Mouse (Mus musculus) urinary bladder, adult 18-20 months (tissue): ENCODE results near the gene Gm49416.
"Not testable (repeated sequence)": the region's sequence is repeated elsewhere in the genome, so short reads cannot be mapped to it uniquely, and the experiment has no call there.

Experiments
- DNase-seq, 2 experiments: peaks; one replicate each; pipeline ENCODE4 v3.0.0; 2022; ENCODE audit warnings: low spot score in 2 of 2, mixed read lengths in 2 of 2

The Gm49416 gene

DNA sequence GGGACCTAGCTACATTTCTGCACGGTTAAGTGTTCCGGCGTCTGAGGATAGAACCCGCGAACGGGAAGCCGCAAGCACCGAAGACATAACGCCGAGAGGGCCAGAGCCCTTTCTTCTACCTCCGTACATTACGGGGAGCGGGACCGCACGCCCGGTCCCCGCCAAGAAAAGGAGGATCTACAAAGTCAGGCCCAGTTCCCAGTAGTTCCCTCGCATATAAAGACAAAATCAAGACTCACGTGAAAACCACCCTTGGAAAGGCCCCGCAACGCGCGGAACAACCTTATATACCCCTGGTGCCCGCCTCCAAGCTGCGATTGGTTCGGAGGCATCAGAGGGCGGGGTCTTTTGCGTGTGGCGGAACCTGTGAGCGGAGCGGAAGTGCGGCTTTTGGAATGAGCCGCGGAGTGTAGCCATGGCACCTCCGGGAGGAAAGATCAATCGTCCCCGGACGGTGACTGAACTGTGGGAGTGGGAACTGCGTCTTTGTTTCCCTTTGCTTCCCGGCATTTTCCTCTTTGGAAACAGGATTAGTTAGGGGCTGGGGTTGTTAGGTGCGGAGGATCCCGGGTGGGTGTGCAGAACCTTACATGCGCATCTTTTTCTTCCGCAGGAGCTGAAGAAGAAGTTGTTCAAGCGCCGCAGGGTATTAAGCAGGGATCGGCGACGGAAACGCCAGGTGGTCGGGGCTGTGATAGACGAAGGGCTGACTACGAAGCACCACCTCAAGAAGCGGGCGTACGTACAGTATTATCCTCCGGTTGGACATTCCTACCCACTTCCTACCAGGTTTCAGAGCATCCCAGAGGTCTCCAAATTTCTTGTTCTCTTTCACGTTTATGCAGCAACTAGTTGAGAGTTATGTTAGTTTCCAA is at the start of gene Gm49416, which contains the start of gene 1810009A15Rik:
TSS of gene Gm49416 (plus strand) at position 416 of the 875 bp plus-strand sequence.
TSS of gene 1810009A15Rik (plus strand) at position 343 of the 875 bp plus-strand sequence.
- DNase-seq, result peak; percentile 80 to 92

DNA sequence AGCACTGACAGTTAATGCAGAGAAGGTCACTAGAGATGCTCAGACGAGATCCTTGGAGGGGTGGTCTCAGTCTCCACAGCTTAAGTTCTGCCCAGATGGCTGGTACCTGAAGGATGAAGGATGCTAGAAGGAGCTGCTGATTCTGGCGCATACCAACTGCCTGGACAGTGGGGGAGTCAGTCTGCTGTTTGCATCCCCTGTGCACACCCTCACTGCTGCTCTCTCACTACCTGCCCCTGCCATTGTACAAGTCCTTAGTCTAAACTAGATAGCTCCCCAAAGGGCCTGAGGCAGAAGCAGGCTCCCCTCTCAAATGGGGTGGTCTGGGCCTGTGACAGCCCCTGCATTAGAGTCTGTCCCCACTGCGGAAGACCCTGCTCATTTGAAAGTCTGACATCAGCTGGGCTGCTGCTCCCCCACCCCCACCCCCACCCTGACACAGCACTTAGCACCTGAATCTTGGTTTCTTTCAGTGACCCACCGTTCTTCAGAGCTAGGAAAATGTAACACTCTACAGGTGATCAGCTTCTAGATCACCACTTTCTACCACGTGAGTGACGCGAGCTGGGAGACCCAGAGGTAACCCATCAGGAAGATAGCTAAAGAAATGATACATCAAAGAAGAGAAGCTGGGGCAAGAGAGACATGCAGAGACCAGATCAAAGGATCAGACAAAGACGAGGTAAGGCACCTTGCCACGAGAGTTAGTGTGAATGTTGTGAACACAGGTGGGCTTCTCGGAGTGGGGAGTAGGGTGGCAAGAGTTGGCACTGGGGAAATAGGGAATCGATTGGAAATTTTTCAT is 49.4 kb upstream of the Gm49416 start, which contains the start of gene Gng3:
TSS of gene Gng3 (minus strand) at position 92 of the 805 bp plus-strand sequence.
- DNase-seq, result no peak

DNA sequence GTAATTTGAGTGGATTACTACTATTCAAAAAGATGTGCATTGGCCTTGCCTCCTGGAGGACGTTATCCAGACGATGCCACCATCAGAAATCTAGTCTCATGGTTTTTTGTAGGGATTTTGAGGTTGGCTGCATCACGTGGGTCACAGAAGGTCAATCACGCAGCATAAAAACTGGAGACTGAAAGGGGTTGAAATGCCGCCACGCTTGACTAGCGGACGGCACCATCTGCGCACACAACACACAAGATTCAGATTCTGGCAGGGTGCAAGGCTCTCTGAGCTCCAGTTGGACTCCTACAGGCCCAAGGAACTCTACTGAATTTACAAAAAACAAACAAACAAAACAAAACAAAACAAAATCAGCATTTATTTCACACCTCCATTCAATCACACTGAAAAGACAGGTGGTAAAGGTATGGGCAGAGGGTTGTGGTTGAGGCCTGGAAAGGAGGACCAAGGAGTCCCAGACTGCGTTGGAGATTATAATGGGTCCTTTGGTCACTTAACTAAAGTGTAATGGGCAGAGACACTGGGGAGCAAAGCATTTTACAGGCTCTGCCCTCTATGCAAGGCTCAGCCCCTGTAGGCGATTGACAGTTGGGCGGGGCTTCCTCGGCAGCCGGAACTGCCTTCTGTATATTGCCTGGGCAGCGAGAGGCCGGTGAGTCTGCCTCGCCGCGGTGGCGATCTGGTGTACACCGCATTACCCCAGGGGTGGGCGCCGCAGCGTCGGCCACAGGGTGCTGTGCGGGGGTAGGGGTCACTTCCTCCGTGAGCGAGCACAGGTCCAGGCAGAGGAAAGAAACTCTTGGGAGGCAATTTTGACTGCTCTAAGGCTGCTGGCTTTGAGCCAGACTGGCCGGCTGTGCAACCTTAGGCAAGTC is 48.6 kb upstream of the Gm49416 start:
- peak; percentile 72 to 74 for DNase-seq

DNA sequence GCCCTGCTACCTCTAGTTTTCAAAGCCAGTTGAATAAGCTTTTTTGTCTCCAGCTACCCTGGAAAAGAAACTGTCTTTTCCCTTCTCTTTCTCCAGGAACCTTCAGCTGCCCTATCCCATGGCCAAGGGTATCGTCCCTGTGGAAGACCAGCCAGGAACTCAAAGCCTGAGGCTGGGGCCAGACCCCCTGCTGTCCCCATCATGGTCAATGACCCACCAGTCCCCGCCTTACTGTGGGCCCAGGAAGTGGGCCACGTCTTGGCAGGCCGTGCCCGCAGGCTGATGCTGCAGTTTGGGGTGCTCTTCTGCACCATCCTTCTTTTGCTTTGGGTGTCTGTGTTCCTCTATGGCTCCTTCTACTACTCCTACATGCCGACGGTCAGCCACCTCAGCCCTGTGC is 47.7 kb upstream of the Gm49416 start:
- no peak for DNase-seq

DNA sequence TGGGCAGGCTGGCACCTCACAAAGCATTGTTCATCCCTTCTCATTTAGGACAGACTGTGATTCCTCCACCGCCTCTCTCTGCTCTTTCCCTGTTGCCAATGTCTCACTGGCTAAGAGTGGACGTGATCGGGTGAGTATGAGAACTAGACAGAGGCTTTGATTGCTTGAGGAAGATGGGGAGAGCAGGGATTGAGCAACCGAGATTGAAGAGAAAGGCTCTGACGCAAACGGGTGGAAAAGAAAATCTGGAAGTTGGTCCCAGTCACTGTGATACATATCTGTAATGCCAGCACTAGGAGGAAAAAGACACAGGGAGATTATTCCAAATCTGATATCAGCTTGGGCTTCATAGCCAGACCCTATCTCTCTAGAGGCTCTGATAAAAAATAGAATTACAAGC is 45.8 kb upstream of the Gm49416 start:
- DNase-seq, result no peak

DNA sequence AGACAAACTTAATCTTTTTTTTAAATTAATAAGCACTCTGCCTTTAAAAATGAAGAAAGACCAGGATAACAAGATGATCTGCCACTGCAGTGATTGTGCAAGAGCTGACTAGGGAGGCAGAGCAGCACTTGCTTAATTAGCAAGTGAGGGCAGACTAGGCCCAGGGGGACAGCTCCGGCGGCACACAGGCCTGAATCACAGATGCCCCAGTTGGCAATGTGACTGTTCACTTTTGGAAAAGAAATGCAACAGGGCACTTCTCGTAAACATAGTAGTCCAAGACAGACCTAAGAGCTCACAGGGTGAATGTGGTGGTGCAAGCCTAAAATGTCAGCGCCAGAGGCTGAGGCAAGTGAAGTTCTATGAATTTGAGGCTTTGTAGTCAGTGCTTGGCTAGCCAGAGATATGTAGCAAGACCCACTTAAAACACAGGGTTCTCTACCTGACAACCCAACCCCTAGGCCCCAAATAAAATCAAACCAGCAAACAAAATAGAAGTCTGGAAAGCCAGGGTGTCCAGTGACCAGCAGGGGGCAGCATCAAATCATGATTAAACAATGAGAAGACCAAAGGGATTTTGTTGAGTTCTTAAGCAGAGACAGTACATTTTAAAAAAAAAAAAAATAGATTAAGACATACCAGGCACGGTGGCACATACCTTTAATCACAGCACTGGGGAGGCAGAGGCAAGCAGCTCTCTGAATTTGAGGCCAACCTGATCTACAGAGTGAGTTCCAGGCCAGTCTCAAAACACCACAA is 44.2 kb upstream of the Gm49416 start:
- peak in 1 of 2 experiments; percentile 59 for DNase-seq

DNA sequence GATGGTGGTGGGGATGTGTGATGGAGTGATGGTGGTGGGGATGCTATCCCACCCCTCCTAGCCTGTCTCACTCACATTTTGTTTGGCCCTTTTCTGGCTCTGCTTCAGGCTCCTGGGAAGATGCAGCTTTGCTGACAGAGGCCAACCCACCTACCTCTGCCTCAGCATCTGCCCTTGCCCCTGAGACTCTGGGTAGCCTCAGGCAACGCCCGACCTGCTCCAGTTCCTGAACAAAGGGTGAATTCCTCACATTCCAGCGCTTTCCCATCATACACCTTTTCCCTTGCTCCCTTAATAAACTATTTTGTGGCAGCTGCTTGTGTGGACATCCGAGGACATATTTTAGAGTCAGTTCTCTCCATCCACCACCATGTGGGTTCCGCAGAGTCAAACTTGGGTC is 40.4 kb upstream of the Gm49416 start:
- no peak for DNase-seq

DNA sequence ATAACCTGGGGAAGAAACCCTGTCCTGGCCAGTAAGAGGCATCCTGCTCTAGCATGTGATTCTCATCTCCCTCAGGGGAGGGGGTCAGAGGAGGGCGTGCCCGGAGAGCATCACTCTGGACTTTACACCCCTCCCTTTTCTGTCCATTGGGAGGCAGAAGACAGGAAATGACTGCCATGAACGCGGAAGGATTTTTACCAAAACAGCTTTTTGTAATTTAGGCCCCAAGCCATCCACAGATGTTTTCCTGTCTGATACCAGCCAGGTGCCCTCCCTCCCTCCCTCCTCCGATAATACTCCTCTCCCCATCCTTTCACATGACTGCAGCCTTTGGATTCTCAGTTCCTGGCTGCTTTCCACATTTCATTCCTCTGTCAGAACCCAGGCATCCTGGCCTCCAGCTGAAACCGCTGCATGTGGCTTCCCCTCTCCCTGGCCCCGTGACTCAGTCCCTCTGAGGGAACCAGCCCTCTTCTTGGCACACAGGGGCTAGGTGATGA is 38.3 kb upstream of the Gm49416 start, which contains the start of gene Lrrn4cl:
TSS of gene Lrrn4cl (plus strand) at position 367 of the 500 bp plus-strand sequence.
- peak in 1 of 2 experiments; percentile 58 for DNase-seq

DNA sequence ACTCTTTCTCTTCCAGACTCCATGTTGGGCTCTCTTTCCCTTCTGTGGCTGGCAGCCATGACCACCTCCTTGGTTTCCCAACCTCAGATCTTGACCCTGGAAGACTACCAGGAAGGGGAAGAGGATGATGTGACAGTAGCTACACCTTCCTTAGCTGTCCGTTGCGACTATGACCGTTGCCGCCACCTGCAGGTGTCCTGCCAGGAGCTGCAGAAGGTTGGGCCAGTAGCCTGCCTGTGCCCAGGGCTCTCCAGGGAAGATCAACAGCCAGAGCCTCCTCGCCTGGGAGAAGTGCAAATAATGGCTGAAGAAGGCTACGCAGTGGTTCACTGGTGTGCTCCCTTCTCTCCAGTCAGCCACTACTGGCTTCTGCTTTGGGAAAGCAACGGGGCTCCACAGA is 37.1 kb upstream of the Gm49416 start:
- no peak for DNase-seq

DNA sequence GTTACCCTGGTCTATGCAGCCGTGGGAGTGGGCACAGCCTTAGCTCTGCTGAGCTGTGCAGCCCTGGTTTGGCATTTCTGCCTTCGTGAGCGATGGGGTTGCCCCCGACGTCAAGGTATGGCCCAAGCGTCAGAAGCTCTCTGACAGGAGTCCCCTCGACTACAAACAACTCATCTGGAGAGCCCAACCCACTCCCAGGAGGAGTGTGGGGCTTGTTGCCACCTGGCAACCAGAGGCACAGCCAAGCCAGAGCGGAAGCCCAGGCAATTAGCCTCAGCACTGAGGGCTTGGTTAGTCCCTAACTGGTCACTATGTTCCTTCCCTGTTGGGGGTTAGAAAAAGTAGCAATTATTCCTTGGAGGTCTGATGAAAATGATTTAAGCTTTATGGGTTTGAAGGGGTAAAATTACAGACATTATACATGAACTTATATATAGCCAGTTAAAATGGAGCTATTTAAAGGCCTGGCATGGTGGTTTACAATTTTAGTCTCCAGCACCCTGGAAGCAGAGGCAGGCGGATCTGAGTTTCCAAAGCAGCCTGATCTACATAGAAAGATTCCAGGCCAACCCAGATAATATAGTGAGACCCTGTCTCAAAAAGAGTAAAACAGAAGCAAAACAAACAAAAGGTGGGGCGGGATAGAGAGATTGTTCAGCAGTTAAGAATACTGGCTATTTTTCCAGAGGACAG is 36.3 kb upstream of the Gm49416 start:
- no peak for DNase-seq

DNA sequence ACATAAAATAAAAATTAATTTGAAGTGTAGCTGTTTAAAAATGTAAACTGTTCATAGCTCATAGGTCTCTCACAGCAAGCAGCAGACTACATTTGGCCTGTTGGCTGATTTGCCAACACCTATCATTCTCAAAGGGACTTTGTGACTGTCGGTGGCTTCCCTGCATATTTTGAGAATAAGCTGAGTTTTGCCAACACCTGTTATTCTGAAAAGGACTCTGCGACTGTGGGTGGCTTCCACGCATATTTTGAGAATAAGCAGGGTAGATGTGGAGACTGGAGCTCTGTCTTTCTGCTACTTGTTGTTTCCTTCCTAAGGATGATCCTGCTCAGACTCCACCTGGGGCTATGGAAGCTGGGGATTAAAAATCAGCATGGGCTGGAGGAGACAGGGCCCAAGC is 35.6 kb upstream of the Gm49416 start:
- DNase-seq, result no peak

DNA sequence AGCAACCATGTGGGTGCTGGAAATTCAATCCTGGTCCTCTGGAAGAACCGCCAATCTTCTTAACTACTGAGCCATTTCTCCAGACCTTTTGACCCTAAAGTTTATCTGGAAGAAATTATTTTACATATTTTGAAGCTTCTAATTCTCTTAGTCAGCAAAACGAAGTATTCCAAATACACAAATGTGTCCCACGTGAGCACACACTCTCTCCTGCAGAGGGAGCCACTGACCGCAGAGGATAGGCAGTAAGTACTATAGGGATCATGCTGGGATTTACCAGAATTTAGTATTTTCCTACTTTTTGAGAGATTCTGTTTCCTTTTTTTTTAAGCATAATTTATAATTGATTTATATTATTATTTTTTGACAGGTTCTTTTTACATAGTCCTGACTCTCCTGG is 31.0 kb upstream of the Gm49416 start:
- no peak for DNase-seq

DNA sequence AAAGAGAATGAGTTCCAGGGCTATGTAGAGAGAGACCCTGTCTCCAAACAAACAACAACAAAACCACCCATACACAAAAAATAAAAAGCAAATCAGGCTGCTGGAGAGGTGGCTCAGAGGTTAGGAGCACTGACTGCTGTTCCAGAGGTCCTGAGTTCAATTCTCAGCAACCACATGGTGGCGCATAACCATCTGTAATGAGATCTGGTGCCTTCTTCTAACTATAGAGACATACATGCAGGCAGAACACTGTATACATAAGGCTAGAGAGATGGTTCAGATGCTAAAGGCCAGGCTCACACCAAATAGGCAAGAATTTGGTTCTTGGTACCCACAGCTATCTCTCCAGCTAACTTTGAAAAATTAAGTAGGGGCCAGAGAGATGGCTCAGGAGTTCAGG is 29.7 kb upstream of the Gm49416 start:
- no peak for DNase-seq

DNA sequence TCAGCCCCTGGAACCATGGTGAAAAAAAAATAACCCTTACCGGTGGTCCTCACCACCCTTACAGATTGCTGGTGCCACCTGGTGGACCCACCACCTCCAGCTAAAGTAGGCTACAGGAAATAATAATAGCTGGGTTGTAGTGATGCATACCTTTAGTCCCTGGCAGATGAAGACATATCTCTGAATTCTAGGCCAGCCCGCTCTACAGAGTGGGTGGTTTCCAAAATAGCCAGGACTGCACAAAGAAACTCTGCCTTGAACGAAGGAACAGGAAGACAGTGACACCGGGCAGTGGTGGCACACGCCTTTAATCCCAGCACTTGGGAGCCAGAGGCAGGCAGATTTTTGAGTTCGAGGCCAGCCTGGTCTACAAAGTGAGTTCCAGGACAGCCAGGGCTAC is 24.5 kb upstream of the Gm49416 start:
- no peak for DNase-seq

DNA sequence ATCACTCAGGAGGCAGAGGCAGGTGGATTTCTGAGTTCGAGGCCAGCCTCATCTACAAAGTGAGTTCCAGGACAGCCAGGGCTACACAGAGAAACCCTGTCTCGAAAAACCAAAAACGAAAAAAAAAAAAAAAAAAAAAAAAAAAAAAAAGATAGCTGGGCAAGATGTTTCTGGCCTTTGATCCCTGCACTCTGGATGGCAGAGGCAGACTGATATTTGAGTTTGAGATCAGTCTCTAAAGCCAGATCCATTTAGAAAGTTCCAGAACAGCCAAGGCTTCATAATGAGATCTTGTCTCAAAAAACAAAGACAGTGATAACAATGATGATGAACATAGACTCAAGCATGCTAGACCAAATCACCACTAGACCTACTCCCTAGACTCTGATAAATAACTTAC is 18.3 kb upstream of the Gm49416 start:
- DNase-seq, result not testable (repeated sequence)

DNA sequence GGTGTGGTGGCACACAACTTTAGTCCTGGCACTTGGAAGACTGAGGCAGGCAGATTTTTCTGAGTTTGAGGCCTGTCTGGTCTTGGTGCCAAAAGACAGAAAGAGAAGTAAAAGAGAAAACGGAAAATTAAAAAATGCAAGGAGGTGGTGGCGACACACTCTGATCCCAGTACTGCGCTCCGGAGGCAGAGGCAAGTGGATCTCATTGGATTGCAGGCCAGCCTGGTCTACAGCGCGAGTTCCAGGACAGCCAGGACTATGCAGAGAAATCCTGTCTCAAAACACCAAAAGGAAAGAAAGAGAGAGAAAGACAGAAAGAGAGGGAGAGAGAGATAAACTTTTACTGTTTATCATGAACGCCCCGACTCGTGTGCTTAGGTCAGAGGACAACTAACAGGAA is 17.9 kb upstream of the Gm49416 start:
- no peak for DNase-seq

DNA sequence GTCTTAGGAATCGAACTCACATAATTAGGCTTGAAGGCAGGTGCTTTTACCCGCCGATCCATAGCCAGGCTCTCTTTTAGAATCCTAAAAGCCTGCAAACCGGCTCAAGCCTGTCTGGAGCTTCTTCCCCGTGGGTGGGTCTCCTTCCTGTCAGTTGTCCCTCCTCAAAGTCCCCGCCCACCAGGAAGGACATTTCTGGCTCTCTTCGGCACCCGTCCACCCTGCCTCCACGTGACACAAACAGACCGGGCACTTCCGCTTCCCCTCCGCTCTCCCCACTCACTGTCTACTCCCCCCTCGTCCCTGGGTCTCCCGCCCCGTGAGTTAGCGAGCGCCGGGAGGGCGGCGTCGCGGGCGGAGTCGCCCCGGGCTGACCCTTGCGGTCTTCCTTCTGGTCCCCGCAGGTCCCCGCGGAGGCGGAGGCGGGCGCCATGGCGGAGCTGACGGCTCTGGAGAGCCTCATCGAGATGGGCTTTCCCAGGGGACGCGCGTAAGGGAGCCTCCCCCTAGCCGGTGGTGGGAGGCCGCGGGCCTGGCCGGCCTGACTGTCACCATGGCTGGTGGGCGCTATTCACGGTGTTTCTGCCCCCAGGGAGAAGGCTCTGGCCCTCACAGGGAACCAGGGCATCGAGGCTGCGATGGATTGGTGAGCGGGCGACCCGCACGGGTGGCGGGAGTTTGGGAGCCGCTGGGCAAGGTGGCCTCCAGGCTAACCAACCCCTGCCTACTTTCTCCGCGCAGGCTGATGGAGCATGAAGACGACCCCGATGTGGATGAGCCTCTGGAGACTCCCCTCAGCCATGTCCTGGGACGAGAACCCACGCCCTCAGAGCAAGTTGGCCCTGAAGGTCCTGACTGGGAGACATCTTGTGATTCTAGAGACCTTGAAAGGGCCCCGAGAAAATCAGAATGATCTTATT is 17.2 kb upstream of the Gm49416 start, which contains the start of gene Ubxn1:
TSS of gene Ubxn1 (plus strand) at position 230 of the 920 bp plus-strand sequence.
- DNase-seq, result peak; percentile 98

DNA sequence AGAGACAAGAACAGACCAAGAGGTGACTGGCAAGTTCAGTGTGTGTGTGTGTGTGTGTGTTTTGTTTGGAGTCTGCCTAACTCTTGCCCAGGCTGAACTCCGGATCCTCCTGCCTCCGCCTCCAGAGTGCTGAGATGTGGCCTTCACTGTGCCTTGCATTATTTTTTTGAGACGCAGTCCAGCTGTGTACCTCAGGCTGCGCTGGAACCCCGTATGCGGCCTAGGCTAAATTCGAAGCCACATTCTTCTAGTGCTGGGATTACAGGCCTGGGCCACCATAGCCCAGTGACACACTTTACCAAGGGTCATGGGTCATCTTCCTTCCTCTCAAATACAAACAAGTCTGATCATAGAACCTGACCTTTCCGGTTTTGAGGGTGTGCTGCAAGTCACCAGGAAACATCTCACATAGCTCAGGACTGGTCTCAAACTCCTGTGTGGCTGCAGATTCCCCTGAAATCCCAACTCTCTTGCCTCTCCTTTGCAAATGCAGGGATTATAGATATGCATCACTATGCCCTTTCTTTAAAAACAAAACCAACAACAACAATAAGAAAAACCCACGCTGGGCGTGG is 16.4 kb upstream of the Gm49416 start:
- DNase-seq, result no peak
